Mouse (Mus musculus) small intestine, adult 2 months (tissue): Measurements from ENCODE around the gene Pfkfb4. TPM values are rescaled to one million over a fixed set of nuclear protein-coding genes. Genes with fewer than 3 reads are reported as not detected.

ENCODE experiments used
- H3K27ac ChIP-seq: fragments of 200-500 bp; 2 replicates; pipeline ENCODE4 v1.5.1; 2012; ENCODE audit warnings: low read depth, low read length, control low read depth, inconsistent platforms; ENCODE audit not compliant: insufficient read depth
- H3K27me3 ChIP-seq: fragments of 200-500 bp; 2 replicates; pipeline ENCODE4 v1.6.1; 2012; ENCODE audit warnings: mild to moderate bottlenecking, moderate library complexity, low read length, inconsistent platforms; ENCODE audit not compliant: control insufficient read depth, insufficient read depth
- H3K36me3 ChIP-seq: fragments of 200-500 bp; 2 replicates; pipeline ENCODE4 v1.6.1; 2012; ENCODE audit warnings: mild to moderate bottlenecking, low read length, control low read depth, inconsistent platforms; ENCODE audit not compliant: control insufficient read depth, insufficient read depth
- H3K4me1 ChIP-seq: fragments of 200-500 bp; 2 replicates; pipeline ENCODE4 v1.6.1; 2012; ENCODE audit warnings: low read length, inconsistent platforms, mixed read lengths; ENCODE audit not compliant: control insufficient read depth, insufficient read depth, insufficient read length
- H3K4me3 ChIP-seq: fragments of 200-500 bp; 2 replicates; pipeline ENCODE4 v1.5.1; 2012; ENCODE audit warnings: low read depth, mild to moderate bottlenecking, control low read depth, inconsistent platforms, low read length, moderate library complexity
- CTCF ChIP-seq: fragments of 200-500 bp; IDR thresholded peaks from 2 replicates; pipeline ENCODE4 v1.5.1; 2012; ENCODE audit warnings: low read depth, mild to moderate bottlenecking, control low read depth, inconsistent platforms, low read length, moderate library complexity, mixed read lengths; ENCODE audit not compliant: insufficient replicate concordance, insufficient read length; ENCODE audit errors: extremely low read depth
- POLR2A ChIP-seq: fragments of 200-500 bp; IDR thresholded peaks from 2 replicates; pipeline ENCODE4 v1.6.1; 2012; ENCODE audit warnings: low read depth, mild to moderate bottlenecking, control low read depth, inconsistent platforms, low read length, moderate library complexity
- WGBS: fragments of 180-500 bp; shearing (Covaris S2); methylation state at CpG from one replicate; pipeline ENCODE4 v1.1.7; 2018; 5-methylcytosine and 5-hydroxymethylcytosine counted together
- polyA plus RNA-seq: library from polyadenylated mRNA; depleted of rRNA; stranded (reverse); fragments of >200 nt; gene quantifications from 2 replicates; pipeline ENCODE4 v1.2.3, GENCODE M21; 2012; rRNA removed

The Pfkfb4 gene
- polyA plus RNA-seq, 1 experiment: 121 TPM

DNA sequence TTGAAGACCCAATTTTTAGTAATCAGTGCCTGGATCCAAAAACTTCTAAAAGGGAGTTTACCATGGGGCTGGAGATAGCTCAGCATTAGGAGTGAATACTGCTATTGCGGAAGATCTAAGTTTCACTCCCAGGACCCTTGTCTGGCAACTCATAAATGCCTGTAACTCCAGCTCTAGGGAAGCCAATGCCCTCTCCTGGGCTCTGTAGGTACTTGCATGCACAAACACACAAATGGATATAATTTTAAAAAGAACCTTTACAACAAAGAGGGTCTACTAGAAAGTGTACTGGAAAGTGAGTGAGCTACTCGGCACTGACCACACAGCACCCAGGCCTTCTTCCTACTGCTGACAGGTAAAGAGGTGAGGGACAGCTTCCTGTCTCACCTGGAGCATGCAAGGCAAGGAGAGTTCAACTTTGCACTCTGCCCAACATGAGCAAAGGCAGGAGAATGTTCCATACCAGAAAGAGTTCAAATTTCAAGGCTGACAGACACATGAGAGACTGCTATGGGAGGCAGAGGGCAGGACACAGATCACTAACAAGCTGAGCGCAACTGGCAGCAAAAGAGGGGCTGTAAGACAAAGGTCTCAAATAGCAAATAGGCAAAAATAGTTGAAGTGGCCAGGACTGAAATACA is 76.6 kb downstream of the Pfkfb4 start:
- Histone ChIP-seq H3K36me3 (peaks cover 47% of the 10 kb centered on the region), H3K4me1 (peaks cover 3% of the 10 kb centered on the region), H3K27me3 (no peaks in the 10 kb centered on the region), H3K27ac (no peak overlapping the region), H3K4me3 (no peak overlapping the region)
- no peak for TF ChIP-seq POLR2A
- peak; percentile 5; the same call in 1 of the 2 replicates for TF ChIP-seq CTCF
- WGBS: 90% methylated on average over 3 of the region's 3 CpGs

DNA sequence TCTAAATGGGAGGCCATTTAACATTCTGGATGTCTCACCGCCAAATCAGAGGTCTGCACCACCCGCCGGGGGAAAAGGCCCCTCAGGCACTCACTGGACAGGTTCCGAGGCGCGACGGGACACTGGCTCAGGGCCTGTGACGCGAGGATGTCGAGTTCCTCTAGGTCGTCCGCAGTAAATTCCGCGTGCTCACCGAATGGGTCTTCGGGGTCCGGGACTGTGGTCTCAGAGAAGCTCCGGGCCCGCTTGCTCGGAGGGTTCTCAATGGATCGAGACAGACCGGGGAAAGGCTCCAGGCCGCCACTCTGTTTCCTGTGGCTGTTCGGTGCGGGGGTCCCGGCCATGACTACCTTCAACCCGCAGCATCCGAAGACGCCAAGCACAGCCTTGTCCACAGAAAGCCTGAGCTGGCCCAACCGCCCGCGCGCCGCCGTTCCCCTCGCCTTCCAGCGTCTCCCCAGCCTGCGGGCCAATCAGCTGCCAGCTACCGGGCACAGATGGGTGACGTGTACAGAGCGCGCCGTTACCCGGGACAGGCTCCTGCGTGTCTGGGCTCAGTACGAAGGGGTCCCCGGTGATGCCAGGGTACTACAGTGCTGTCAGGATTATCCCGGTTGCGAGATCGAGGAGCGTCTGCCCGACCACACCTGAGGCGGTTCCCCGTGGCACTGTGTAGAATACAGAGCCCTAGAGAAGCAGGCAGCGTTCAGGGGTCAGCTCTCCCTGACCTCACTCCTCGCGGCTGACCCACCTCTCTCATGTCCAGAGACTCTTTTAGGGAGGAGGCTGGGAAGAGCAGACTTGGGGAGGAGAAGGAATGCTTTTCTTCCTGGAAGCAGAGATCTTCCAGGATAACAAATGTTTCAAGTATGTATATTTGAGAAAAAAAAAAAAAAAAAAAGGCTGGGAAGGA is 82.3 kb downstream of the Pfkfb4 start, which contains the start of gene Atrip:
Gene Atrip (minus strand): TSS at position 464 of the 913 bp plus-strand sequence.
- TF ChIP-seq POLR2A: peak; percentile 54; the same call in 1 of the 2 replicates
- TF ChIP-seq CTCF: no peak
- under 1% methylated on average over 57 of the region's 57 CpGs for WGBS
- H3K27me3 ChIP-seq: no peaks in the 10 kb centered on the region
- peaks cover 6% of the 10 kb centered on the region for H3K4me1 ChIP-seq
- H3K27ac ChIP-seq: no peak within 1 kb of the TSS
- H3K36me3 ChIP-seq: peaks cover 20% of the 10 kb centered on the region
- peak within 1 kb of the TSS; percentile 91 for H3K4me3 ChIP-seq

DNA sequence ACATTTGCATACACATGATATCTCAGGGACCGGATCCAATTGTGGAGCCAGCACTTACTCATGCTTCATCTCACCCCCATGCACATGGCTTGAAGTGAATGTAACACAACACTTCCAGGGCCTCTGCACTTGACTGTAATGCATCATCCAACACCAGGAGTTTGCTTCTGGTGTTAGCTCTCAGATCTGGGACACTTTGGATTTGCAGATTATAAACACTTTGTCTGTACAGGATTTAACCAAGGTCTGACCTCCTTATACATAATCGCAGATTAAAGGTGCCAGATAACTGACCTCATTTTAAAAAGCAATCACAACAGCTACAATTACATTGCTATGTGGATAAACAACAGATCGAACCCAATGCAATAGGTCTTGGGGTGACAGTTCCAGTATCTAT is 88.9 kb downstream of the Pfkfb4 start:
- TF ChIP-seq POLR2A (no peak), CTCF (no peak)
- WGBS: 73% methylated on average over 3 of the region's 3 CpGs
- H3K4me3 ChIP-seq: no peak overlapping the region
- no peaks in the 10 kb centered on the region for H3K27me3 ChIP-seq
- peaks cover 18% of the 10 kb centered on the region for H3K36me3 ChIP-seq
- peaks cover 4% of the 10 kb centered on the region; the same call in 1 of the 2 replicates for H3K4me1 ChIP-seq
- H3K27ac ChIP-seq: no peak overlapping the region

DNA sequence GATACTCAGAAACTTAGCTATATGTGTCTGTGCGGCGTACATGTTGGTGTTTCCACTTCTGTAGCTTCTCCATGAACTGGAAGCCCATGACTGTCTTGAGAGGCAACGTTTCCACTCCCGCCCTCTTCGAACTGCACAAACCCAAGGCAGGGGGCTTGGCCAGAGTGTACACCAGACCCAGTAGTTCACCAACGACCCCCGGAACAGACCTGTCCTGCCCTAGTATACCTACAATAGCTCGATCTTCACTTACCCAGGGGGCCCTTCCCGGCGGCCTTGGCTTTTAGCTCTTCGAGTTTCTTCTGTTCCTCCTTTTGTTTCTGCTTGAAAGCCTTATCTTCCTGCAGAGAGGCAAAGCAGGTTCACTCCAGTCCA is 90.2 kb downstream of the Pfkfb4 start:
- Histone ChIP-seq H3K27me3 (no peaks in the 10 kb centered on the region), H3K27ac (peak overlapping the region; percentile 83), H3K4me1 (peaks cover 4% of the 10 kb centered on the region; the same call in 1 of the 2 replicates), H3K4me3 (peak overlapping the region; percentile 84), H3K36me3 (peaks cover 18% of the 10 kb centered on the region)
- 1% methylated on average over 11 of the region's 11 CpGs for WGBS
- TF ChIP-seq CTCF: no peak
- no peak for TF ChIP-seq POLR2A

Other genes with a start within 250 kb of the Pfkfb4 start
- gene Ip6k2, start 208.0 kb upstream of the Pfkfb4 start, polyA plus RNA-seq: 45.0 and 53.8 TPM in 2 replicates
- gene Nckipsd, start 183.4 kb upstream of the Pfkfb4 start, polyA plus RNA-seq: 13.5 and 18.1 TPM in 2 replicates
- gene Celsr3, start 165.5 kb upstream of the Pfkfb4 start, polyA plus RNA-seq: 1.5 and 1.7 TPM in 2 replicates
- gene Slc26a6, start 138.5 kb upstream of the Pfkfb4 start, polyA plus RNA-seq: 734 and 815 TPM in 2 replicates
- gene Tmem89, start 77.2 kb upstream of the Pfkfb4 start, polyA plus RNA-seq: 33.6 and 39.0 TPM in 2 replicates
- gene Uqcrc1, start 55.1 kb upstream of the Pfkfb4 start, polyA plus RNA-seq: 991 and 1,216 TPM in 2 replicates
- 3.4 and 9.7 TPM in 2 replicates for gene Col7a1, start 38.2 kb upstream of the Pfkfb4 start, polyA plus RNA-seq
- 0.23 and 0.56 TPM in 2 replicates for gene Ucn2, start 5.8 kb upstream of the Pfkfb4 start, polyA plus RNA-seq
- gene Shisa5, start 46.8 kb downstream of the Pfkfb4 start, polyA plus RNA-seq: 406 and 675 TPM in 2 replicates
- 51.9 and 174 TPM in 2 replicates for gene Trex1, start 68.0 kb downstream of the Pfkfb4 start, polyA plus RNA-seq
- 5.8 and 10.7 TPM in 2 replicates for gene Atrip, start 82.3 kb downstream of the Pfkfb4 start, polyA plus RNA-seq
- gene Ccdc51, start 90.7 kb downstream of the Pfkfb4 start, polyA plus RNA-seq: 5.5 and 11.3 TPM in 2 replicates
- 0.58 and 1.6 TPM in 2 replicates for gene Tma7, start 90.8 kb downstream of the Pfkfb4 start, polyA plus RNA-seq
- 2.6 and 3.4 TPM in 2 replicates for gene Plxnb1, start 103.6 kb downstream of the Pfkfb4 start, polyA plus RNA-seq
- not detected in 2 replicates for gene Fbxw21, start 170.3 kb downstream of the Pfkfb4 start, polyA plus RNA-seq
- gene Fbxw13, start 204.2 kb downstream of the Pfkfb4 start, polyA plus RNA-seq: 0.09 TPM in 1 of 2 replicates, not detected in the other
- not detected in 2 replicates for gene Fbxw20, start 243.0 kb downstream of the Pfkfb4 start, polyA plus RNA-seq